Mouse (Mus musculus) retina, embryonic 14.5 days (tissue): ENCODE results near the gene Kmt2d.

Experiments used
- DNase-seq: peaks from one replicate; pipeline ENCODE4 v3.0.0-alpha.2; 2015; ENCODE audit warnings: low spot score

The Kmt2d gene

DNA sequence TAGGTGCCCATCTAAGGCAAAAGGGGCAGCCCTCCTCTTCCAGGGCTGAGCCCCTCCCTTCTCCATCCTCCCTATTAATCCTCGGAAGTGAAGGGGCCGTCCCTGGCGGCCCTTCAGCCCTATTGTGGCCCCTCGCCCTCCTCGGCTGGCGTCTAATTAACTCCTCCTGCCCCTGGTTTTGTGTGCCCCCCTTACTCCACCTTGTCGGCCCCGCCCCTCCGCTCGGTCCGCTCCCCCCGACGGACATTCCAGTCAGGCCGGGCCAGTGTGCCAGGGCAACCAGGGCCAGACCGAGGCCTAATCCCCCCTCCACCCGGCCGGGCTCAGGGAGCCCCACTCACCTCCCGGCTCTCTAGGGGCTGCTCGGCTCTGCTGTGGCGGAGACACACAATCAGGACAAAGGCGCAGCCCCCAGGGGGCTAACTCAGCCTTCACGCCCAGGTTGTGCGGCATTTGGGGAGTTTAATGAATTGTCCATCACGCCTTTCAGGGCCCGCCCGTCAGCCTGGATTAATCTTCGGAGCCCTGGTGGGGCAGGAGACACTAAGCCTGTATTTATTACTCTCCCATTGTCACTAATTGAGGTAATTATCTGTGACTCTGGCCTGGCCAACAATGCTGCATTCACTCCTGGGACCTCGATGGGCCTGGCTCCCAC lies 73.0 kb downstream of the Kmt2d start:
- peak; percentile 80 for DNase-seq

DNA sequence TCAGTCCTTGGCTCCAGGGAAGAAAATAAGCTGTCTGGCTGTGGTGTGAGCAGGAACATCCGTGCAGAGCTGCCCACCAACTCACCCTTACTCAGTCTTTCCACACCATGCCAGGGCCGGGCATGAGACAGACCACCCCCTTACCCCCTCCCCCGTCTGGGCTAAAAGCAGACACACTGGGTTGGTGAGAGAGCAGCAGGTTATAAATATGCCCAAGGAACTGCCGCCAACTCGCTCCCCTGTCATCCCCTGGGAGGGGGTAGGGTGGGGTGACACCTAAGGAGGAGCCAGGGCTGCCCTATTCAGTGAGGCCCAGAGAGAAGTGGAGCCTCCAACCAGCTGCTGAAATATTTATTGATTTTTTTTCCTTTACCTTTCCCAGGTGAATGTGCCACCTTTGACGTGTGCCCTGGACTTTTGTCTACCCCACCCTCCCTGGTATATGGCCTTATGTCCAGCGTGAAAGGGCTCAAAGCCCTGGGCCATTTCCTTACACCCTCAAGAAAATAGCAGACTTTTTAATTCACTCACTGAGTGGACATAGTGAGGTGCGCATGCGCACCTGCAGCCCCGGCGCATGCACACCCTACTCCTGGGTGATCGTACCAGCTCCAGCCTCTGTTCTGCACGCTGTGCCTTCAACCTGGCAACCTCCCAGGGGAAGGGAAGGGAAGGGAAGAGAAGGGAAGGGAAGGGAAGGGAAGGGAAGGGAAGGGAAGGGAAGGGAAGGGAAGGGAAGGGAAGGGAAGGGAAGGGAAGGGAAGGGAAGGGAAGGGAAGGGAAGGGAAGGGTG lies 74.0 kb downstream of the Kmt2d start:
- DNase-seq, result no peak

DNA sequence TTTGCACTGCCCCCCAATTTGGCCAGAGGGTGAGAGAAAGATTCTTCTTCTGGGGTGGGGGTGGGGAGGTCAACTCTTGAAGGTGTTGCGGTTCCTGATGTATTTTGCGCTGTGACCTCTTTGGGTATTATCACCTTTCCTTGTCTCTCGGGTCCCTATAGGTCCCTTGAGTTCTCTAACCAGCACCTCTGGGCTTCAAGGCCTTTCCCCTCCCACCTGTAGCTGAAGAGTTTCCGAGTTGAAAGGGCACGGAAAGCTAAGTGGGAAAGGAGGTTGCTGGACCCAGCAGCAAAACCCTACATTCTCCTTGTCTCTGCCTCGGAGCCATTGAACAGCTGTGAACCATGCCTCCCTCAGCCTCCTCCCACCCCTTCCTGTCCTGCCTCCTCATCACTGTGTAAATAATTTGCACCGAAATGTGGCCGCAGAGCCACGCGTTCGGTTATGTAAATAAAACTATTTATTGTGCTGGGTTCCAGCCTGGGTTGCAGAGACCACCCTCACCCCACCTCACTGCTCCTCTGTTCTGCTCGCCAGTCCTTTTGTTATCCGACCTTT lies 77.8 kb downstream of the Kmt2d start:
- DNase-seq, result no peak

DNA sequence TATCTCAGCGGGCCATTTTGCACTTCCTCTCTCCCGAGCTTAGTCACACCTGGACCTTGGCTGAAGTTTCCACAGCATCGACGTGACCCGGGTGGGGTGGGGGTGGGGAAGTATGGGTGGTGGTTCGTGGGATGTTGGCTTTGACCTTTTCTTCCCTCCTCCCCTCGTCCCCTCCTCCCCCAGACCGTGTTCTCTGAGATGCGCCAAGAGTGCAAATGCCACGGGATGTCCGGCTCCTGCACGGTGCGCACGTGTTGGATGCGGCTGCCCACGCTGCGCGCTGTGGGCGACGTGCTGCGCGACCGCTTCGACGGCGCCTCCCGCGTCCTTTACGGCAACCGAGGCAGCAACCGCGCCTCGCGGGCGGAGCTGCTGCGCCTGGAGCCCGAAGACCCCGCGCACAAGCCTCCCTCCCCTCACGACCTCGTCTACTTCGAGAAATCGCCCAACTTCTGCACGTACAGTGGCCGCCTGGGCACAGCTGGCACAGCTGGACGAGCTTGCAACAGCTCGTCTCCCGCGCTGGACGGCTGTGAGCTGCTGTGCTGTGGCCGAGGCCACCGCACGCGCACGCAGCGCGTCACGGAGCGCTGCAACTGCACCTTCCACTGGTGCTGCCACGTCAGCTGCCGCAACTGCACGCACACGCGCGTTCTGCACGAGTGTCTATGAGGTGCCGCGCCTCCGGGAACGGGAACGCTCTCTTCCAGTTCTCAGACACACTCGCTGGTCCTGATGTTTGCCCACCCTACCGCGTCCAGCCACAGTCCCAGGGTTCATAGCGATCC lies 78.6 kb downstream of the Kmt2d start:
- no peak for DNase-seq

DNA sequence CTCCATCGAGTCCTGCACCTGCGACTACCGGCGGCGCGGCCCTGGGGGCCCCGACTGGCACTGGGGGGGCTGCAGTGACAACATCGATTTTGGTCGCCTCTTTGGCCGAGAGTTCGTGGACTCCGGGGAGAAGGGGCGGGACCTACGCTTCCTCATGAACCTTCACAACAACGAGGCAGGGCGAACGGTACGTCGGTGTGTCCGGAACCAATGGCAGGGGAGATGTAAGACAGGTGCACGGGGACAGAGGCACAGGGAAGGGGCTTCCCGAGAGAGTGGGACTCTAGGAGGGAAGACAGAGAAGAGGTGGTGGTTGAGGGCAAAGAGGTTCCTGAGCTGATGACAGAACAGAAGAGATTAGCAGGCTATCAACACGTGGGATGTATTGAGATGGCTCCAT lies 79.2 kb downstream of the Kmt2d start:
- DNase-seq, result no peak

DNA sequence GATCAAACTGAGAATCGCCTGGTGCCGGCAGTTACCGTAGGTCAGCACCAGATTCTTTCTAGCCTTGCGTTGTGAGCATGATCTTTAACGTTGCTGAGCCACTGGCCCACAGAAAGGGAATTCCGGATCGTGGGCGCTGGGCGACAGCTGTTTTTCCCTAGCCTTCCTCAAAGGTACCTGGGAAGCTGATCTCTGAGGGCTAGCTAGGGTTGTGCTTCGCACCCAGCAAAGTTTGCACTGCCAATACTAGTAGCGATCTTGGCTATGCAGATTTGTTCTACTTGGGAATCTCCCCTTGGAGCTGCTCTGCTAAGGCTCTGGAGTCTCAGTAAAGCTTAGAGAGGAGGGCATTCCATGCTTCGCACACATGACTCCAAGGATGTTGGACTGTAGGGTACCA lies 79.8 kb downstream of the Kmt2d start:
- DNase-seq, result no peak

DNA sequence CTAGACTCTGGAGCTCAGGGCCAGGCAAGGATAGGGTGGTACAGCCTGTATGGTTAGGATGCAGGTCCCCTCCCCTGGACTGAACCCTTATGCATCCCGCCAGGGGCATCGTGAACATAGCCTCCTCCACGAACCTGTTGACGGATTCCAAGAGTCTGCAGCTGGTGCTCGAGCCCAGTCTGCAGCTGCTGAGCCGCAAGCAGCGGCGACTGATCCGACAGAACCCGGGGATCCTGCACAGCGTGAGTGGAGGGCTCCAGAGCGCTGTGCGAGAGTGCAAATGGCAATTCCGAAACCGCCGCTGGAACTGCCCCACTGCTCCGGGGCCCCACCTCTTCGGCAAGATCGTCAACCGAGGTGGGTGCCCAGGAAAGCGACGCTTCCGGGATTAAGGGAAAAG lies 80.2 kb downstream of the Kmt2d start:
- DNase-seq, result no peak

DNA sequence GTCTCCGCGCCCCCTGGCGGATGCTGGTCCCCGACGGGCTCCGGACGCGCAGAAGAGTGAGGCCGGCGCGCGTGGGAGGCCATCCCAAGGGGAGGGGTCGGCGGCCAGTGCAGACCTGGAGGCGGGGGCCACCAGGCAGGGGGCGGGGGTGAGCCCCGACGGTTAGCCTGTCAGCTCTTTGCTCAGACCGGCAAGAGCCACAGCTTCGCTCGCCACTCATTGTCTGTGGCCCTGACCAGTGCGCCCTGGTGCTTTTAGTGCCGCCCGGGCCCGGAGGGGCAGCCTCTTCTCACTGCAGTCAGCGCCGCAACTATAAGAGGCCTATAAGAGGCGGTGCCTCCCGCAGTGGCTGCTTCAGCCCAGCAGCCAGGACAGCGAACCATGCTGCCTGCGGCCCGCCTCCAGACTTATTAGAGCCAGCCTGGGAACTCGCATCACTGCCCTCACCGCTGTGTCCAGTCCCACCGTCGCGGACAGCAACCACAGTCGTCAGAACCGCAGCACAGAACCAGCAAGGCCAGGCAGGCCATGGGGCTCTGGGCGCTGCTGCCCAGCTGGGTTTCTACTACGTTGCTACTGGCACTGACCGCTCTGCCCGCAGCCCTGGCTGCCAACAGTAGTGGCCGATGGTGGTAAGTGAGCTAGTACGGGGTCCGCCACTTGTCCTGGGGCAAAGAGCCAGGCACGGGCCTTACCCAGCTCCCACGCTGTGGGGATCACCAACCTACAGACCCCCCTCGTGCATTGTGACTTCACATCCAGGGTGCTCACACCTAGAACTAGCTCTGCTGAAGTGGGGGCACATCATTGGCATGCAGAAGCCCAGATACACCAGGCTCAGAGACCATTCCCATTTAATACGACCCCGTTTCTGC lies 81.1 kb downstream of the Kmt2d start, which contains the start of gene Wnt1:
Gene Wnt1, plus strand, starts transcription at position 197 of the 875 bp plus-strand sequence.
- DNase-seq, result peak; percentile 73

DNA sequence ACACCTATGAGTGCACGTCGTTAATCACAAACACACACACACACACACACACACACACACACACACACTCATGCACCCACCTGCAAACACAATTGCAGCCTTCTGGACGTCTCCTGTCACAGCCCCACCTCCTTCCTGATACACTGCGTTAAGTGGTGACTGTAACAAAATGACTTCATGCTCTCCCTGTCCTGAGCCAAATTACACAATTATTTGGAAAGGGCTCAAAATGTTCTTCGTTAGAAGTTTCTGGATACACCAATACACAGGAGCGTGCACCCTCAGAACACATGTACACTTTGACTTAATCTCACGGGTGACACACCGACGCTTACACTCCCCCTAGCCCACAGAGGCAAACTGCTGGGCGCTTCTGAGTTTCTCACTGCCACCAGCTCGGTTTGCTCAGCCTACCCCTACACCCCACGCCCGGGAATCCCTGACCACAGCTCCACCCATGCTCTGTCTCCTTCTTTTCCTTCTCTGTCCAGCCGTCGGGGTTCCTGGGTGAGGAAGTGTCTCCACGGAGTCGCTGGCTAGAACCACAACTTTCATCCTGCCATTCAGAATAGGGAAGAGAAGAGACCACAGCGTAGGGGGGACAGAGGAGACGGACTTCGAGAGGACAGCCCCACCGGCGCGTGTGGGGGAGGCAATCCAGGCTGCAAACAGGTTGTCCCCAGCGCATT lies 81.9 kb downstream of the Kmt2d start:
- DNase-seq, result no peak

DNA sequence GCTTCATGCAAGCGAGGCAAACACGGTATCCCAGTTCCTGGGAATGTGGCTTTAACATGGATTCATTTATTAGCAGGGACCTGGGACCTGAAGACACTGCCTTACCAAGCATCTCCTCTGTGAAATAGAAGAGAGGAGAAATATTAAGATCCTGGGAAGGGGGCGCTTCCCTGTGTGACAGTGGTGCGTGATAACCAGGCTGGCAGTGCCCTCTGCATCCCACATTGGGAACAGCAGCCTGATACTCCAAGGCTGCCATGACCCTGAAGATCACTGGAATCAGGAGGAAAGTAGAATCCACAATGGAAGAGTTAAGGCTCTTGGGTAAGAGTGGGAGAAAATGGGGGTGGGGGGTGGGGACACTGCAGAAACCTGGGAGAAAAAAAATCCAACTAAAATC lies 83.1 kb downstream of the Kmt2d start:
- peak; percentile 67 for DNase-seq

DNA sequence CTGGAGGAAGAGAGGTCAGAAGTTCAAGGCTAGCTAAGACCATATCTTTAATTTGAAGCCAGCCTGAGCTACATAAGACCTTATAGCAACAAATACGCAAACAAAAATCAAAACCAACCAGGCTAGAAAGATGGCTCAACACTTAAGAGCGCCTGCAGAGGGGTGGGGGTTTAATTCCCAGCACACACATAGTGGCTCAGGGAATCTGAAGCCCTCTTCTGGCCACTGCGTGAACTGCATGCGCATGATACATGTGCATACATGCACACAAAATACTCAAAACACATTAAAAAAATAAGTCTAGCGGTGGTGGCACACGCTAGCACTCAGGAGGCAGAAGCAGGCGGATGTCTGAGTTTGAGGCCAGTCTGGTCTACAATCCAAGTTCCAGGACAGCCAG lies 85.3 kb downstream of the Kmt2d start:
- no peak for DNase-seq
